Mouse (Mus musculus) MEL (cell line): ENCODE data around the gene Cacnb3. TPM values are rescaled to one million over a fixed set of nuclear protein-coding genes. Genes with fewer than 3 reads are reported as not detected.
A peak's percentile ranks its signal among the peaks of the same experiment; 100 is the strongest.

Experiments used
- DNase-seq: peaks from one replicate; pipeline ENCODE4 v3.0.0; 2011; ENCODE audit warnings: low read depth, low spot score
- H3K27ac ChIP-seq: 2 replicates; pipeline ENCODE4 v1.5.1; 2012; ENCODE audit warnings: low read depth, mild to moderate bottlenecking, control low read depth, low read length, moderate library complexity; ENCODE audit not compliant: control insufficient read depth
- H3K27me3 ChIP-seq, 2 experiments: fragments of 150-350 bp in 1 of 2; sonication (generic) in 1 of 2; 2 replicates each; pipeline ENCODE4 v1.6.1; 2012; ENCODE audit warnings: low read length in 2 of 2, mild to moderate bottlenecking in 2 of 2, improper control_type of control experiment in 1 of 2, moderate library complexity in 1 of 2; ENCODE audit not compliant: insufficient read depth in 2 of 2, control insufficient read depth in 1 of 2
- H3K36me3 ChIP-seq, 2 experiments: 2 replicates each; pipeline ENCODE4 v1.6.1; 2012 to 2014; ENCODE audit warnings: low read length in 2 of 2, improper control_type of control experiment in 1 of 2, inconsistent platforms in 1 of 2, mild to moderate bottlenecking in 1 of 2; ENCODE audit not compliant: insufficient read depth in 2 of 2, control insufficient read depth in 1 of 2
- H3K4me1 ChIP-seq, 2 experiments: fragments of 150-350 bp in 1 of 2; sonication (generic) in 1 of 2; 2 replicates each; pipeline ENCODE4 v1.6.1; 2012; ENCODE audit warnings: low read length in 2 of 2, improper control_type of control experiment in 1 of 2, mild to moderate bottlenecking in 1 of 2; ENCODE audit not compliant: insufficient read depth in 2 of 2, control insufficient read depth in 1 of 2
- H3K4me3 ChIP-seq, 2 experiments: fragments of 150-350 bp in 1 of 2; sonication (generic) in 1 of 2; 2 replicates each; pipeline ENCODE4 v1.5.1; 2012; ENCODE audit warnings: low read depth in 2 of 2, low read length in 2 of 2, mild to moderate bottlenecking in 2 of 2, moderate library complexity in 2 of 2, control low read depth in 1 of 2, improper control_type of control experiment in 1 of 2; ENCODE audit not compliant: control insufficient read depth in 1 of 2, insufficient read depth in 1 of 2
- H3K79me2 ChIP-seq: 2 replicates; pipeline ENCODE4 v1.6.1; 2012; ENCODE audit warnings: mild to moderate bottlenecking, low read length, moderate library complexity; ENCODE audit not compliant: control insufficient read depth, poor library complexity, insufficient read depth
- H3K9ac ChIP-seq: 2 replicates; pipeline ENCODE4 v1.6.1; 2012; ENCODE audit warnings: low read depth, mild to moderate bottlenecking, control low read depth, low read length, moderate library complexity; ENCODE audit not compliant: control insufficient read depth, poor library complexity, severe bottlenecking
- H3K9me3 ChIP-seq: fragments of 150-350 bp; sonication (generic); replicated peaks from 2 replicates; pipeline ENCODE4 v1.6.1; 2012; ENCODE audit warnings: mild to moderate bottlenecking, low read length, improper control_type of control experiment, moderate library complexity; ENCODE audit not compliant: insufficient read depth
- BHLHE40 ChIP-seq: IDR thresholded peaks from 2 replicates; pipeline ENCODE4 v1.6.1; 2012; ENCODE audit warnings: low read depth, mild to moderate bottlenecking, inconsistent platforms, low read length, improper control_type of control experiment, borderline replicate concordance
- CHD1 ChIP-seq: IDR thresholded peaks from 2 replicates; pipeline ENCODE4 v1.6.1; 2012; ENCODE audit warnings: low read depth, mild to moderate bottlenecking, inconsistent platforms, low read length, improper control_type of control experiment
- CHD2 ChIP-seq: IDR thresholded peaks from 2 replicates; pipeline ENCODE4 v1.6.1; 2011; ENCODE audit warnings: low read length, improper control_type of control experiment
- CTCF ChIP-seq, 3 experiments: IDR thresholded peaks in 2 of 3; conservative IDR thresholded peaks in 1 of 3; 2 replicates each; pipeline ENCODE4 v1.5.1; 2011 to 2012; ENCODE audit warnings: low read length in 3 of 3, low read depth in 2 of 3, mild to moderate bottlenecking in 2 of 3, improper control_type of control experiment in 1 of 3, inconsistent platforms in 1 of 3, mixed read lengths in 1 of 3, moderate library complexity in 1 of 3; ENCODE audit not compliant: control insufficient read depth in 1 of 3, insufficient read depth in 1 of 3, poor library complexity in 1 of 3, severe bottlenecking in 1 of 3
- EP300 ChIP-seq, 2 experiments: IDR thresholded peaks; 2 replicates each; pipeline ENCODE4 v1.6.1; 2011; ENCODE audit warnings: improper control_type of control experiment in 2 of 2, low read length in 2 of 2, low read depth in 1 of 2, mild to moderate bottlenecking in 1 of 2
- ETS1 ChIP-seq: IDR thresholded peaks from 2 replicates; pipeline ENCODE4 v1.6.1; 2012; ENCODE audit warnings: low read depth, mild to moderate bottlenecking, inconsistent platforms, low read length, improper control_type of control experiment, moderate library complexity
- GABPA ChIP-seq: IDR thresholded peaks from 2 replicates; pipeline ENCODE4 v1.6.1; 2012; ENCODE audit warnings: low read depth, mild to moderate bottlenecking, inconsistent platforms, low read length, improper control_type of control experiment, moderate library complexity
- JUND ChIP-seq: IDR thresholded peaks from 2 replicates; pipeline ENCODE4 v1.6.1; 2011; ENCODE audit warnings: low read depth, mild to moderate bottlenecking, improper control_type of control experiment, low read length
- KAT2A ChIP-seq: conservative IDR thresholded peaks from 2 replicates; pipeline ENCODE4 v1.6.1; 2012; ENCODE audit warnings: low read depth, low read length, improper control_type of control experiment, inconsistent platforms
- MAFK ChIP-seq: IDR thresholded peaks from 2 replicates; pipeline ENCODE4 v1.6.1; 2011; ENCODE audit warnings: low read depth, mild to moderate bottlenecking, low read length, improper control_type of control experiment, borderline replicate concordance
- MAX ChIP-seq: IDR thresholded peaks from 2 replicates; pipeline ENCODE4 v1.6.1; 2011; ENCODE audit warnings: low read length, improper control_type of control experiment
- MXI1 ChIP-seq: IDR thresholded peaks from 2 replicates; pipeline ENCODE4 v1.6.1; 2011; ENCODE audit warnings: mild to moderate bottlenecking, low read depth, low read length, improper control_type of control experiment
- MYB ChIP-seq: IDR thresholded peaks from 2 replicates; pipeline ENCODE4 v1.6.1; 2011; ENCODE audit warnings: mild to moderate bottlenecking, low read depth, low read length, improper control_type of control experiment
- MYC ChIP-seq: IDR thresholded peaks from 2 replicates; pipeline ENCODE4 v1.6.1; 2011; ENCODE audit warnings: low read depth, mild to moderate bottlenecking, low read length, improper control_type of control experiment, moderate library complexity
- NELFE ChIP-seq: IDR thresholded peaks from 2 replicates; pipeline ENCODE4 v1.6.1; 2011; ENCODE audit warnings: low read depth, low read length, improper control_type of control experiment
- POLR2AphosphoS2 ChIP-seq: IDR thresholded peaks from 2 replicates; pipeline ENCODE4 v1.6.1; 2011; ENCODE audit warnings: low read length, improper control_type of control experiment
- RAD21 ChIP-seq: IDR thresholded peaks from 2 replicates; pipeline ENCODE4 v1.6.1; 2011; ENCODE audit warnings: mild to moderate bottlenecking, low read depth, low read length, improper control_type of control experiment
- SMC3 ChIP-seq: IDR thresholded peaks from 2 replicates; pipeline ENCODE4 v1.6.1; 2011; ENCODE audit warnings: low read depth, low read length, improper control_type of control experiment
- TBP ChIP-seq: IDR thresholded peaks from 2 replicates; pipeline ENCODE4 v1.8.0; 2011; ENCODE audit warnings: low read depth, low read length, improper control_type of control experiment
- TCF12 ChIP-seq: IDR thresholded peaks from 2 replicates; pipeline ENCODE4 v1.6.1; 2014; ENCODE audit warnings: low read depth, mild to moderate bottlenecking, inconsistent platforms, low read length, improper control_type of control experiment, moderate library complexity
- ZC3H11A ChIP-seq: IDR thresholded peaks from 2 replicates; pipeline ENCODE4 v1.6.1; 2012; ENCODE audit warnings: low read depth, mild to moderate bottlenecking, inconsistent platforms, low read length, improper control_type of control experiment
- ZMIZ1 ChIP-seq: IDR thresholded peaks from 2 replicates; pipeline ENCODE4 v1.6.1; 2012; ENCODE audit warnings: low read depth, mild to moderate bottlenecking, inconsistent platforms, low read length, improper control_type of control experiment, moderate library complexity
- polyA plus RNA-seq, 2 experiments: library from polyadenylated mRNA; stranded (reverse) in 1 of 2; unstranded in 1 of 2; fragments of >175 nt in 1 of 2; fragments of >200 nt in 1 of 2; gene quantifications; 2 replicates each; pipeline versions ENCODE4 v1.2.1 to v1.2.4; 2012; ENCODE audit warnings: low replicate concordance in 2 of 2, low read depth in 1 of 2; ENCODE audit not compliant: insufficient read length in 2 of 2, insufficient read depth in 1 of 2, missing spikeins in 1 of 2
- total RNA-seq: library from RNA; depleted of rRNA; stranded (reverse); fragments of 300-350 nt; gene quantifications from 2 replicates; pipeline ENCODE4 v1.2.3, GENCODE M21; 2012

Gene Cacnb3
- total and polyA plus RNA-seq, 3 experiments, result 1.4 to 8.5 TPM; not detected in 1

DNA sequence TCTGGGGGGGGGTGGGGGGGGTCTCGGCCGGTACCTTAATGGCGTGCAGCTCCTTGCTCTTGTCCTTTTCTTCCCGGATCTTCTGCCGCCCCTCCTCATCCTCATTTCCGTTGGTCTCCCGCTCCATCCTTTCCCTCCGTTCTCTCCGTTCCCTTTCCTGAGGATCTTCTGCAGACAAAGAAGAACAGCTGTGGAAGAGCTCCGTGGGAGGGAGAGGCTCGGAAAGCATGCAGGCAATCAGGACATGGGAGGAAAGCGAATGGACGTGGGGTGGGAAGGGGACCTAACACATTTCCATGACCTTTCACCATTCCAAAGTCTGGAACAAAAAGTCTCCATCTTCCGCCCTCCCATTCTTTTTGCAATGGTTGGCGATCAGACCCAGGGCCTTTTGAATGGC lies 20.8 kb downstream of the Cacnb3 start:
- no peaks in the 10 kb centered on the region for H3K79me2 ChIP-seq
- TF ChIP-seq GABPA, result no peak
- TF ChIP-seq TCF12, result no peak
- no peak for TF ChIP-seq MAX
- no peak for TF ChIP-seq MXI1
- TF ChIP-seq JUND, result no peak
- no peak for TF ChIP-seq ETS1
- TF ChIP-seq ZC3H11A, result no peak
- TF ChIP-seq ZMIZ1, result no peak
- TF ChIP-seq POLR2AphosphoS2, result no peak
- TF ChIP-seq BHLHE40, result no peak
- no peak for TF ChIP-seq MYC
- TF ChIP-seq EP300 (IDR thresholded peaks at IDR 0.05; ENCODE audit: low read depth in 1 of 2, low read length in 2 of 2), result no peak
- TF ChIP-seq CTCF (IDR thresholded peaks at IDR 0.05 in 2 of 3, conservative IDR thresholded peaks at IDR 0.05 in 1 of 3; ENCODE audit: control insufficient read depth in 1 of 3, insufficient read depth in 1 of 3, low read depth in 2 of 3, low read length in 3 of 3, poor library complexity in 1 of 3, severe bottlenecking in 1 of 3), result no peak
- TF ChIP-seq KAT2A, result no peak
- no peak for DNase-seq
- no peaks in the 10 kb centered on the region for H3K9me3 ChIP-seq
- H3K27ac ChIP-seq, result no peak overlapping the region
- no peak overlapping the region for H3K4me3 ChIP-seq
- H3K9ac ChIP-seq, result no peak overlapping the region
- no peaks in the 10 kb centered on the region for H3K4me1 ChIP-seq
- no peaks in the 10 kb centered on the region for H3K27me3 ChIP-seq
- H3K36me3 ChIP-seq, result peaks cover 0 to 49% of the 10 kb centered on the region in 2 experiments; a peak in 2 of 4 replicates

DNA sequence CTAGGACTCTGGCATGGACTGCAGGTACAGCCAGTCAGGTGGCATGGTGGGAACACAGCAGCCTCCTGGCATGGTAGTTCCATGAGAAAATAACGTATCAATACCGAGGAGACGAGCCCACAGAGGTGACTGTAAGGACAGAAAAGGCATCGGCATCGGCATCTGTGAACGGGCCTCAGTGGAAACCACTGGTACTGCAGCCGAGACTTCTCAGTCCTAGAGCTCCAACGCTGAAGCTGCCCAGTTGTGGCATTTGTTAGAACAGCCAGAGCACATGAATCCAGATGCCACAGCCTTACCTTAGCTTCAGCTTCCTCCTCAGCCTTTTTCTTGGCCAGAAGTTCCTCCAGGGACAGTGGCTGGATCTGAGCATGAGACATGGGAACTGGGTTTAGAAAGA lies 21.5 kb downstream of the Cacnb3 start:
- no peaks in the 10 kb centered on the region for H3K79me2 ChIP-seq
- H3K9me3 ChIP-seq, result no peaks in the 10 kb centered on the region
- H3K27ac ChIP-seq, result no peak overlapping the region
- H3K4me3 ChIP-seq, result no peak overlapping the region
- TF ChIP-seq MXI1 (no peak), POLR2AphosphoS2 (no peak)
- TF ChIP-seq, all 39 proteins: peak for 0
- Histone ChIP-seq H3K27me3 (no peaks in the 10 kb centered on the region), H3K4me1 (no peaks in the 10 kb centered on the region), H3K36me3 (peaks cover 0 to 53% of the 10 kb centered on the region in 2 experiments; a peak in 2 of 4 replicates), H3K9ac (no peak overlapping the region)
- no peak for DNase-seq

DNA sequence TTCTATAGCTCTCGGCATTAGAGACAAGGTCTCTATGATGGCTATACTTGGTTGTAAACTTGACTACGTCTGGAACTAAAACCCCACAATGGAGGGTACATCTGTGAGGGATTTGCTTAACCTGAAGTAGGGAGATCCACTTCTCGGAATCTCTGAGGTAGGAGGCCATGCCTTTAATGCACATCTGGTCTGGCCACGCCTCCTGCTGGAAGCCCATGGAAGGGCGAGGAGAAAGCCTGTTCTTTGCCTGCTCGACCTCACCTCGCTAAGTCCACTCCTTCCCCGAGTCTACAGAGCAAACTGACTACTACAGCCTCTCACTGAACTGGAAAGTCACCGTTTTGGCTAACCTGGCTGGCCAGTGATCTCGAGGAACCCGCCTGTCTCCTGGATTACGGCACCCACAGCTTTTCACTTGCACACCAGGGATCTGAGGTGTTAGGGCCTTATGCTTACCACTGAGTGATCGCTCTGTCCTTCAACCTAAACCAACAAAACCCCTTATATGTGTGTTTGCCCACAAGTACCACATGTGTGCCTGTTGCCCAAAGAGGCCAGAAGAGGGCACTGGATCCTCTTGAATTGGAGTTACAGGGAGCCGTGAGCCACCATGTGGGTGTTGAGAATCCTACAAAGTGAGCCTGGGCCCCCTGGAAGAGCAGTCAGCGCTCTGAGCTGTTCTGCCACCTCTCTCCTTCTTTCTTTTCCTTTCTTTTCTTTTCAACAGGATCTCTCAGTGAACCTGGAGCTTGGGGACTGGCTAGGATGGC lies 26.5 kb downstream of the Cacnb3 start:
- no peak for TF ChIP-seq GABPA
- peak; percentile 29 to 63 (median 59) for TF ChIP-seq CTCF (IDR thresholded peaks at IDR 0.05 in 2 of 3, conservative IDR thresholded peaks at IDR 0.05 in 1 of 3; ENCODE audit: control insufficient read depth in 1 of 3, insufficient read depth in 1 of 3, low read depth in 2 of 3, low read length in 3 of 3, poor library complexity in 1 of 3, severe bottlenecking in 1 of 3)
- no peak for TF ChIP-seq MAFK
- TF ChIP-seq SMC3, result peak; percentile 47
- TF ChIP-seq TBP, result no peak
- TF ChIP-seq CHD1, result no peak
- TF ChIP-seq CHD2, result no peak
- TF ChIP-seq KAT2A, result no peak
- no peak for TF ChIP-seq NELFE
- TF ChIP-seq MYB, result no peak
- peak; percentile 37 for TF ChIP-seq RAD21
- TF ChIP-seq MAX, result peak; percentile 12; the same call in 1 of the 2 replicates
- peak; percentile 53; the same call in 1 of the 2 replicates for TF ChIP-seq MYC
- TF ChIP-seq MXI1, result 0 out of 2 replicates have a peak, but pooled peaks have one; percentile 26
- no peak for TF ChIP-seq BHLHE40
- Histone ChIP-seq H3K27ac (no peak overlapping the region), H3K4me3 (no peak overlapping the region), H3K27me3 (no peaks in the 10 kb centered on the region), H3K36me3 (peaks cover 7 to 36% of the 10 kb centered on the region in 2 experiments), H3K9ac (no peak overlapping the region), H3K79me2 (peaks cover 23% of the 10 kb centered on the region), H3K4me1 (peaks cover 4 to 12% of the 10 kb centered on the region in 2 experiments; a peak in 3 of 4 replicates), H3K9me3 (no peaks in the 10 kb centered on the region)
- peak; percentile 65 for DNase-seq
